Mouse (Mus musculus) cerebellum, adult (tissue): ENCODE measurements at regions not wholly inside any gene's neighbourhood (a gene's known extent, or its start where the extent isn't known, plus 50 kb on each side); places are given as distances from the start of the nearest gene placed in this dataset.
A peak's percentile ranks its signal among the peaks of the same experiment; 100 is the strongest.

Source experiments
- ATAC-seq: cut with Nextera tagmentation; 2 replicates; pipeline ENCODE4 v1.9.2; 2017; ENCODE audit warnings: mild to moderate bottlenecking, moderate library complexity, mixed read lengths; ENCODE audit not compliant: insufficient number of reproducible peaks, low FRiP score, low TSS enrichment

GRCm38 (mm10) chr4:98201102-98201501 is 182.0 kb downstream of the Tm2d1 start:
- peak; percentile 36 for ATAC-seq

DNA sequence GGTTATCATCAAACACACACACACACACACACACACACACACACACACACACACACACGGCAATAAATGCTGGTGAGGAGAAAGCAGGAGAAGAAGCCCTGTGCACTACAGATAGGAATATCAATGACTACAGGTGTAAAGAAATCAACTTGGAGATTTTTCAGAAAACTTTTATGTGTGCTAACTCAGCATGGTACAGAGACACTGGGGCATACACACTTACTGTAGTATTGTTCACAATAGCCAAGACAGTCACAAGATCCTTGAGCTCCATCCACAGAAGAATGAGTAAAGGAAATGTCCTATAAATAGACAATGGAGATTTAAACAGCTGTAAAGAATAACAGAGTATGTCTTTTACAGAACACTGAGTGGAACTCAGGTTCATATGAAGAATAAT is 182.4 kb downstream of the Tm2d1 start:
- ATAC-seq, result no peak

GRCm38 (mm10) chr4:98190318-98190717 is 192.8 kb downstream of the Tm2d1 start:
- ATAC-seq, result no peak

DNA sequence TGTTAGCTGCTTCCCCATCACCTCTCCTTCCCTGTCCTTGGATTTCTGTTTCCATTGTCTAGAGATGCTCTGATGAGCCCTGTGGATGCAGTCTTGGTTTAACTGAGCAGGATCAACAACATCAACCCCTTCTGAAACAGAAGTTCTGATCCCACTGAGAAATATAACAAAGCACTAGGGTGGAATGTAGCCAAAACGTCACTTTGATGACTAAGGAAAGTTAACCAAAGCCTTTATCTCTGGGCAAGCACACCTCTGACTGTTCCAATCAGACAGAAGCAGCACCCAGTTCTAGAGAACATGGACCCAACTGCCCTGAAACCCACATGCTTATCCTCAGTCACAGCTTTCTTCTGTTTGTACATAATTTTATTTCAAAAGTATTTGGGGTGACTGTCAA is 193.2 kb downstream of the Tm2d1 start:
- ATAC-seq, result no peak

DNA sequence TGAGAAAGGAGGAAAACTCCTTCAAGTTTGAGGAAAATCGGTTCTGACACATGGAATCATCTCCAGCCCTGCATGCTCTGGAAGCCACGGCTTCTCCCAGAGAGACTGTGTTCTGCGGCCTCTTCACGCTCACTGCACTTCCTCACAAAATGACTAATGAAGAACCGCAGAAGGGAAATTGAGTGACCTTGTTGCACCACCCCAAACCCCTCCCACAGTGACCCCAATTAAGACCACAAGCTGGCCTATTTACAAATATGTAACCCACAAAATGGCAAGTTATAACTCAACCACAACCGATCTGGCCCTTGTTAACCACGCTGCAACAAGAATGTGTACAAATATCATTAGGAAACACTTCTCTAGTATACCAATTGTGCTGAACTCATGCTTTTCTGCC is 194.2 kb downstream of the Tm2d1 start:
- no peak for ATAC-seq

GRCm38 (mm10) chr4:98187038-98187437 is 196.1 kb downstream of the Tm2d1 start:
- ATAC-seq, result no peak

DNA sequence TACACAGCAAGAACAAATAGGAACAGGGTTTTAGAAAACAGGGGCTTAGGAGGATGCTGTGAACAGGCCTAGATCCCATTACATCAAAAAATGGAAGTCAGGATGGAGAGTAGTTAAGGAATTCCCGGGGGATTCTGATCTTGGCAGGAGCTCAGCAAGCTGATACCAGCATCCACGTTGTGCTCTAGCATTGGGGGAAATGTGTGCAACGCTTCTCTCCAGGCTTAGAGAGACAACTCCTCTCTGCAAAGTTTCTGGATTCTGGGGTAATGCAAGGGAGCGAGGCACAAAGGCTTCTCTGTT is 201.1 kb downstream of the Tm2d1 start:
- no peak for ATAC-seq

GRCm38 (mm10) chr4:98181185-98182052 is 201.7 kb downstream of the Tm2d1 start:
- no peak for ATAC-seq

GRCm38 (mm10) chr4:98180336-98180735 is 202.8 kb downstream of the Tm2d1 start:
- no peak for ATAC-seq
